Mouse (Mus musculus) MN1 (cell line): ENCODE results near the gene Cdh13.

Experiments used
- DNase-seq: peaks from one replicate; pipeline ENCODE4 v3.0.0-alpha.2; 2016; ENCODE audit warnings: low spot score

Cdh13 gene

DNA sequence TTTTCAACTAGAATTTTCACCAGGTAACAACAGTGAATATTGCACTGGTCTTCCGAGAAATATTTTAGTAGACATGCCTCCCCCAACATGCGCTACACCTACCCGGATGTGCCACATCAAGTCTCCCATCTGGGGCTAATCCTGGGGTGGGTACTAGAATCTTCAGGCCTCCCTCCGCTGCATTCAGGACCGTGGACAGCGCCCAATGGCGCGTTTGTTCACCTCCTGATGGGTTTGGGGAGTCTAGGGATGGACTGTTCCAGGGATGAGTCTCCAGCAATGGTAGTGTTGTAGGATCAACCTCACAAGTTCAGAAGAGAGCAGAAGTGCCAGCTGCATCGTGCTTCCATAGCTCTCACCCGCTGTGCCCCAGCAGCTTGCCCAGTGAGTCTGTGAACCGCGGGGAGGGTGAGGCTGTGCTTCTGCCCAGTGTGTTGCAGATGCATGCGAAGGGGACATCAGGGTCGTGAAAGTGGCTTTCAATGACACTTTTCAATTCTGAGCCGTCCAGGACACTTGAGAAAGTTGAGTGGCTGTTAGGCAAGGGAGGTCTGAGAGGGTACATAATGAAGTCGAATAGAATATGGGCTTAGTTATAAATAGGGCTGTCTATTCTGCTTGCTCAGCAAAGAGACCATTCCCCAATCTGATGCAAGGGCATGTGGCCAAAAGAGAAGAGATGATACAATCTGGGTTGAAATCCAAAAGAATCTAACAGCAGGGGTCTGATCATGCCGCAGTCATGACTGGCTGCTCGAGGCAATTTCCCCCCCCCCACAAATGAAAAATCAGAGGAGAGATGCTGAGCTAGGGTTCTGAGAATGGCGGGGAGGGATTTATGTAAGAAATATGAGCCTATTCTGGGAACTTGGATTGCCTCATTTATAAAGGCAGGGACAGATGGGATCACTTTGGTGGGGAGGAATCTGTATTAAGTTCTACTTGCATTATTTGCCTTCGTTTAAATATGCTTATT is 668.5 kb downstream of the Cdh13 start:
- no peak for DNase-seq

DNA sequence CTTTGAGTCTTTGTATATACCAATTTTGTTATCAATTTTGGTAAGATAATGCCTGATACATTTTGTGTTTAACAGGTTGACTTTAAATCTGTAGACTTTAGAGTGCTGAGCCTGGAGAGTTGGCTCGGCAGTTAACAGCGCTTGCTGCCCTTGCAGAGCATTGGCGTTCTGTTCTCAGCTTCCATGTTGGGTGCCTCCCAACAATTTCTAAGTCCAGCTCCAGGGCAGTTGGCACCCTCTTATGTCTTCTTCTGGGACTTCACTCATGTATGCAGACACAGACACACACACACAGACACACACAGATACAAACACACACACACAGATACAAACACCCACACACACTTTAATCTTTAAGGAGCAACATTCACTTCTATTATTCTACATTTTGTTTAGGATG is 672.6 kb downstream of the Cdh13 start:
- DNase-seq, result no peak

DNA sequence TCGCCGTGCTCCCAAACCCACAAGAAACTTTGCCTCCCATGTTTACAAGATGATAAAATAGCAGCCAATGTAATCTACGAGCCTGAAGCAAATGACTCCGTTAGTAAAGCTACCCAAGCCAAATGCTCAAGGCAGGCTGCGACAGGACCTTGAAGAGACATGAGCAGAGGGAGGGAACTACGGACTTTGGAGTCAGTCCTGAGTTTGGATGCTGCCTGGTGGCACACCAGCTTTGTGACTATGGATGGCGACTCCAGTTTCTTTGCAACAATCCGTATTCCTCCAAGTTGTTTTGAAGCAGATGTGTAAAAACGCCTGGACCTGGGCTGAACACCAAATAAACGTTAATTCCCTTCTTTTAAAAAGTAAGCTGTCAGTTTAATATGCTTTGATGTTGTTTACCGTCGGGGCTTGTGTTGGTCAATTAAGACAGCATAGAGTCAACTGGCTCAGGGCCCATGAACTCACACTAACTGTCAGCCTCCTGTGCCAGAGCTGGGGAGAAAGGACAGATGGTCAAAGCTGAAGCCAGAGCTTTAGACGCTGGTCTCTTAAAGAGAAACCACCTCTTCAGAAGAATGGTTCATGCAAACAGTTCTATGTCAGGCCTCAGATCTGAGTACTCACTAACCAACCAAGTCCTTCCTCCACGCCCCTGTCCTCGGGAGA is 678.5 kb downstream of the Cdh13 start:
- DNase-seq, result no peak

DNA sequence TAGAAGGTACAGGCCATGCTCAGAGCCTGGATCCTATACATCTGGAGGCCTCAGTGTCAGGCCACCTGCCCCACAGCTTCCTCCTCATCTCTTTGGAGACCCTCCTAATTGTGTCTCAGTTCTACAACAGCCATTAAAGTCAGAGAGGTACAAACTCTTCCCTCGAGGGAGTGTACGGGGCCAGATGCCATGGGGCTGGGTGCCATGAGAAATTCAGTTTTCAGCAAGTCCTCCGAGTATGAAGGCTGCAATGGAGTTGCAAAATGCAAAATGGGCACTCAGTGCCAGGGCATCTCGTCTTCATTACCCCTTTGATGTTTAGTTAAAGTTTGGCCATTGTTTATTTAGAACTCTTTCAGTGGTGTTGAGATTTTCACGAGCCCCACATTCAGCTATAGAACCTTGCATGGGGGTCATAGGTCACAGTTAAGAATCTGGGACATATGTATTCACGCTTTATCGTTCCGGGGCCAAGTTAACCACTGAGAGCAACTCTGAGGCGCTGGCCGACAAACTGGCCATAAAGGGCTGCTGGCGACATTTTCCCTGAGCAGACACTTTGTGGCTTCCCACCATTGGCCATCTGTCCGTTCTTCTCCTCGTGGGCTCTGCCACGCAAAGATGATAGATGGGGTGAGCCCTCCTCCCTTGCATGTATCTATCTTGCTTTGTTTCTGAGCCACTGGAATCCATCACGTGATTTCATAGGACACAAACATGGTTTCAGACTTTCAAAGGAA is 681.7 kb downstream of the Cdh13 start:
- DNase-seq, result no peak

DNA sequence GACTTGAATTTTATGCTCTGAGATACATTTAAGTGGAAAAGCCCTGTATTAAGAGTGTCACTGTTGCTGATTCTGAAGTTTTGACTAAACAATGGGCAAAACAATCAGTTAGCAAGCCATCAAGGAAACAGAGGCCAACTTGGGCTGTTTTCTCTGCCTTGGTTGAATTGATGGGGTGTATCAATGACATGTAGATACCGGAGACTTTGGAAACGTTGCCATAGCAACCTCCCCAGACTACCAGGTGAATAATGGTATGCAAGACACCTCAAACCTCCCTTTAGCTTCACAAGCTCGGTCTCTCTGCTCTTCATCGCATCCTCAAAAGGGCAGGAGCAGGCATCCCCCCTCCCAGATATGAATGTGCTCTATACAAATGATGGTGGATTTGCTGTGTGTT is 685.4 kb downstream of the Cdh13 start:
- DNase-seq, result no peak

DNA sequence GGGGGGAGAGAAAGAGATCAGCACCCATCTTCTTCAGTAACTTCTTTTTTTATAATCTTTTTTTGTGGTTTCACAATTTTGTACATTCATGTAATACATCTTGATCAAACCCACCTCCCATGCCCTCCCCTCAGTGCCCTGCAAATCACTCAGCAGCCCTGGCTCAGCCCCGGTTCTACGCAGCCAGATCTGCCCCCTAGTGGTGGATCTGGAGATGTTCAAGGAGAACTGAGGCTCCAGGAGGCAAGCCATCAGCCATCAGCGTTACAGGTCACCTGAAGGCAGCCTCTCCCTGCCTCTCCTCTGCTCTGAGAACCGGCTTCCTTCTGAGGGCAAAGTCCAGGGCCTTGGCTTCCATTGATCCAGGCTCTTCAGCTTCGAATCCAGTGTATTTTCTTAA is 696.3 kb downstream of the Cdh13 start:
- DNase-seq, result no peak

DNA sequence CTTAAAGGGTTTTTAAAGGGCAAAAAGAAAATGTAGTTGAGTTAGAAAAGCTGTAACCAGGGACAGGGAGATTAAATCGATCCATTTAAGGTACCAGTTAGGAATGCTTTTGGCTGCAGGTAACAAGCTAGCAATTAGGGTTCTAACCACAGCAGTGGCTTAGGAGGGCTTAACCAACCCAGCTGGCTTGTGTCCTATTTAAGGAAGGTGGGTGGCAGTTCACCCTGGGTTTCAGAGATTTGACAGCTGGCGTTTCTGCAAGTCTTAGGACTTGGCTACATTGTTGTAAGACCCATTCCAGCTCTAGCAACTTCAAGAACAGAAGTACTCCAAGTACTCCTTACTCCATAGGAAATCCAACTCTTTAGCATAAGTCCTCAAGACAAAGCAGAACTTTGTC is 700.2 kb downstream of the Cdh13 start:
- DNase-seq, result no peak

DNA sequence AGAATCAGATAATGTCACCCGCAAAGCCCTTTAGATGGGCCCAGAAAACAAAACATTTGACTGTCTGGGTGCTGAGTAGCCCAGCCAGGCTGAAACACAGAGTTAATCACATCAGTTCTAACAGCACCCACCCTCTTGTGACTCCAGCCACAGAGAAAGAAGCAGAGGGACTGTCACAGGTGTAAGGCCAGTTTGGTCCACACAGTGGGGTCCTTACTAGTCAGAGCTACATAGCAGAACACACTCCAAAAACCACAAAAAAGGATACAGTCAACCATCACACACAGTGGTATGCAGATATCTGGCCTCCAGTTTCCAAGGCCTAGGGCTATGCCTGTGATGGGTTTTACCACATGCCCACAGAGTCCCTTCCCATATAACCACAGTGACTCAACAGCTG is 703.3 kb downstream of the Cdh13 start:
- no peak for DNase-seq

DNA sequence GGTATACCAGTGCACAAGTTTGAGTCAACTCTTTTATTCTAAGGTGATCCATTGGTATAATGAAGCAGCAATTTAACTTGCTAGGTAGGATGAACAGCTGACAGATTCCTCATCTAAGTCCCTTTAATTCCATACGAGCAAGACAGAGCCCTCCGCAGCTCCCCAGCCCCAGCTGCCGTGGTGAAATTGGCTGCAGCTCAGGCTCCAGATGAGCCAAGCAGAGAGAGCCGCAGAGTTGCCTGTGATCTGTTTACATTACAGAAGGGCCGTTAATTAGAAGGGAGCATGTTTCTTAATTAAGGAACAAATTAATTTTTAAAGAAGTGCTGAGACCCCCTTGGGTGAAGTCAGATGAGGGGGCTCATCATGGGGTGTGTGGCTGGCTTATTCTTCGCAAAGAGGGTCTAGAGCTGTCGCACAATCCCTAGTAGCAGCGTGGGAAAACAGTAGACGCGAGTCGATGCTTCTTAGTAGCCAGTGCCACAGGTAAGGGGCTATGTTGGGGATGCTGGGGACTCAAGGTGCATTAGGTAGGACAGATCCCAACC is 712.2 kb downstream of the Cdh13 start:
- DNase-seq, result no peak

DNA sequence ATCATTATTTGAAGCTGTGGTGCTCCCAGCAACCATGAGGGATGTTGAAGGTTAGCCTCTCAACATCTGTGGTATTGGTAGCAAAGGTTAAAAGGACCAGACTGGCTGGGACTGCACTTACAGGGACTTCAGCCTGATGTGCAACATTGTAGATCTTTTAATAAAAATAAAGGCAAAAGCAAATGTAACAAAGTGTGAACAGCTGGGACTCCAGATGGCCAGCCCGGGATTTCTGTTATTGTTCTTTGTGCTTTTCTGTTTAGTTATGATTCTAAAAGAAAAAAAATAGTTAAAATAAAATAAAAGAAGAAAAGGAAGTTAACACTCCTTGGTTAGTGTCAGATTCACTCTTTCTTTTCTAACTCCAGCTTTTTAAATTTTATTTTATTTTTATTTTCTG is 717.1 kb downstream of the Cdh13 start:
- no peak for DNase-seq

DNA sequence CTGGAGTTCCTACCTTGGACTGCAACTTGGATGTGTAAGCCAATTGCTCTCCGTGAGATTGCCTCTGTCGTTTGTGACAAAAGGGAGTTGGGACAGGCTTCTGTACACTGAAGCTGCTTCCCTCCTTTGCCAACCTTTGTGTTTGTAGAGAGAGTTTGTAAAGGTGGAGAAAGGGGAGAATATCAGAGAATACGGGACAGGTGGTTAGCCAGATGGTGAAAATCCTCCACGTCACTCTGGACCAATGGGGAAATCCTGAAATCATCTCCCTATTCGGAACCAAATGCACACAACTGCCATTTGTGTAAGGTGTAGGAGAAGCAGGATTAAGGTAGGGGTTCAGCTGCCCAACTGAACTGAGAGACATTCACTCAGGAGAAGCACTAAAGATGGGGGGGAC is 721.3 kb downstream of the Cdh13 start:
- no peak for DNase-seq

DNA sequence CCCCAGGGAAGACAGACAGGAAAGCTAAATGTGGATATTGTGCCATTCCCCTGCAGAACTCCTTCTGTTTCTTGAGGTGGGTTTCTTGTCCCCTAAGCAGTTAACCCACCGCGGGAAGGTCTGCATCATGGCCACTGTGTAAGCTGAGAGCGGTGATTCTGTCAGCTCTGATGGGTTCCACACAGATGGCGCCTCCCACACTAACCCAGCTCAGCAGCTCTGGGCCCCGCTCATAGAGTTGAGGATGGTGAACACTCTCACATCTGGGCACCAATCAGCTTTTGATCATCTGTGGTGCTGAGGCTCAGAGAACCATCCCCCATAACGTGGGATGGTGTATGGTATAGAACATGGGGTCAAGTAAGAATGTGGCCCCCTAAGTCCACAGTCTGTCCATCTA is 735.1 kb downstream of the Cdh13 start:
- DNase-seq, result no peak

DNA sequence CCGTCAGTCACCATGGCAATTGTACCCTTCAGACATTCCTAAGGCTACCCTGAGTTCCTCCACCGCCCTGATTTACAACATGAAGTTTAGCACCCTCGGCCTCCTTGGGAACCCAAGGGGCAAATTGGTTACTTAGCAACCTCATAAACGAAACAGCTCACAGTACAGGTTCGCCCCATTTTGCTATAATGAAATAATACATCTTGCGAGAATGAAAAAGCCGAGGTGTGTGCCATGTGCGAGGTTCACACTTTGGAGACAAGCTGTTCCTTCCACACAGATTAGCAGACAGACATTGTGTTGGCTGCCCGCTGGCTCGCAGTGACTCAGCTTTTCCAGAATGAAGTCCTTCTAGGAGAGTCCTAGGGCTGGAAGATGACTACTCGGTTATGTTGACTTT is 737.2 kb downstream of the Cdh13 start:
- no peak for DNase-seq

DNA sequence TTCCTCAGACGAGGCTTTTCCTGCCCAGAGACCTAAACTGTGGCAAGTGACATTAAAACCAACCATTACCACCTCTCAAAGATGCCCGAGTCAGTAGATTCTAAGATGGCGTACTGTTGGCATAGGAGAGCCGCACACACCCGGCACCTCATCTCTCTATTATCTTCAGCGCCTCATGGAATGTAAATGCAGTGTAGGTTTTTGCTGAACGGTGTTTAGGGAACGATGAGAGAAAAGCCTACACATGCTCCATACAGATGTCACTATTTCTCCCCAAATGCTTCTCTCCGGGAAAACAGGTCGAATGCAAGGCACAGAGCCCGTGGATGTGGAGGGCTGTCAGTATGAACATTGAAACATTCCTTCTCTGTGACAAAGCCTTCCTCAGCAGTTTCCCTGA is 737.9 kb downstream of the Cdh13 start:
- DNase-seq, result no peak

DNA sequence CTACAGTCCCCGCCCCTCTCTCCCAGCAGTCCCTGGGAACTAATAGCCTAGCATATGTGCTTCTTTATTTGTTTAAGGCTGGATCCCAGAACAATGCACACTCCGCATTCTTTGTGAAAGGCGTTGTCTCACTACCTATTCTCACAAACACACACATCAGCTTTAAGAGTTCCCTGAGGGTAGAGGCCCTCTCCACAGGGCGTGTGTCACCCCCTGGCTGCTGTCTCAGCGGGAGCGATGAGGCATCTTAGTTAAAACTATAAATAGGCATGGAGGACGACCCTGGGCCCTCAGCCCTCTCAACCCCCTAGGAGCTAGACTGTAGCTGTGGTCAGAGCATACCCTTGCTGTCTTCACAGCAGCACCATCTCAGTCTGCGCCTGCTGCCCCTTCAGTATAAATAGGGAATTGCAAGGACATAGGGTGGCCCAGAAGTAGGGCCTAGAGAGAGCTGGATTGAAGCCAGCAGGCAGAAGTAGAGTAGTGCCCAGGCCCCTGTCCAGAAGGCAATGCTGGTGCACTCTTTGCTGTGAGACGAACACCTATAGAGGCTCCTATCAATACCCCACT is 738.9 kb downstream of the Cdh13 start:
- no peak for DNase-seq

DNA sequence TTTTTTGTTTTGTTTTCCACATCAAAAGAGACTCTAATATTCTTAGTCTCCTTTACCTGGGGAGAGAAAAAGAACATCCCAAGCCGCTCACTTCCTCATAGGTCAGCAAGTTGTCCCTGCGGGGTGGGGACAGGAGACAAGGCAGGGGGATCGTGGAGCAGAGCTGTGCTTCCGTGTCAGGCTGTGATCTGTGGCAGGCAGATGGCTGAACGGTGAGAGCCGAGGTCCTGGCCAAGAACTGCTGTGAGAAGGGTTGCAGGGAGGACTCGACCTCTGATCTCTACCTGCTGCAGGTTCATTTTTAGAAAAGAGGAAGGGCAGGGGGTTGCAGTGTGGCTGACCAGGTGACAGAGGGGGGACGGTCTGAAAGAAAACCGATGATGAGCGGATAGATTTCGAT is 749.9 kb downstream of the Cdh13 start:
- no peak for DNase-seq

DNA sequence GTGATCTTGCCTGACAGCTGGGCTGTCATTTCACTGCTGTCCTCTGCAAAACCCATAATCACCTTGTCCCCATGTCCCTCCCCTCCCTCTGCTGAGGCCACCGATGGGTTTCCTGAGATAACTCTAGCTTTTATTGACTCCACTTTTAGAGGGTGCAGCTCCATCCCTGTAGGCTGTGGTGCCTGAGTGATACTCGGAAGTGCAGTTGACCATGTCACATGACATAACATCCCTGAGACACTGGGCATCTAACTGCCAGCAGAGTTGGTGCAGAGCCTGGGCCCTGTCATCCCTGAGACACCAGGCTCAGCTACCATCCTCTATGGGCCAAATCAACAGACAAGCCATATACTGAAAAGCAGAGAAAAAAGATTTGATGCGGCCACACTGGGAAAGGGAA is 750.5 kb downstream of the Cdh13 start:
- DNase-seq, result no peak

DNA sequence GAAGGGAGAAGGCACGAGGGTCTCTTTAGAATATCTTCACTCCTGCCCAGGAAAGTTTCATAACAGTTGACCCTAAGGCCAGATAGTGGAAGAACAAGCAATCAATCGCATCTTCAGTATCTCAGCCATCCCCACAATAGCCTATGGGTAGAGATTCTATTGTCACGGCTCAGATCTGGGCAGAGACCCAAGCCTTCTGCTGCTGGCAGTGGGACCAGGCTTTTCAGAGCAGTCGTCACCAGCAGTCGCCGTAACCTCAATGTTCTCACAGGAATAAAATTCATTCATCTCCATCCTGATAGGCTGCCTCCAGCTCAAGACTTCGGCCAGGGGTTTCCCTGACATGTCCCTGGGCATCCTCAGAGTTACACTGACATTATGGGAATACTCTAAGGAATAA is 751.6 kb downstream of the Cdh13 start:
- no peak for DNase-seq

DNA sequence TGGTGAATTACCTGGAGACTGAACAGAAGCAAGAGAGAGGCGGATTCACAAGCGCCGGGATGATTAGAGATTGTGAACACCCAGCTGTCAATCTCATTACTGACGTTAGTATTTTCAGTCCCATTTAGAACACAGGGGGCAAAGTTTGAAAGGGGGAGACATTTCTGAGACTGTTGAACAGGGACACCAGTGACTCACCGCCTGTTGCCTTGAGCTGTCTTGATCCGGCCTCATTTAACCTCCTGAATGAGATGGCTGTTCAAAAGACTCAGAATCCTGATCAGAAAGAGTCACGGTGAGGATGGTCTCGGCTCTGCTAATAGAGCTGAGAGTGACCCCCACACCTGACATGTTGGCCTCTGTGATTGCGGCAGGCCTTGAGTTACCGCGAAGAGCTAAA is 754.0 kb downstream of the Cdh13 start:
- DNase-seq, result no peak

DNA sequence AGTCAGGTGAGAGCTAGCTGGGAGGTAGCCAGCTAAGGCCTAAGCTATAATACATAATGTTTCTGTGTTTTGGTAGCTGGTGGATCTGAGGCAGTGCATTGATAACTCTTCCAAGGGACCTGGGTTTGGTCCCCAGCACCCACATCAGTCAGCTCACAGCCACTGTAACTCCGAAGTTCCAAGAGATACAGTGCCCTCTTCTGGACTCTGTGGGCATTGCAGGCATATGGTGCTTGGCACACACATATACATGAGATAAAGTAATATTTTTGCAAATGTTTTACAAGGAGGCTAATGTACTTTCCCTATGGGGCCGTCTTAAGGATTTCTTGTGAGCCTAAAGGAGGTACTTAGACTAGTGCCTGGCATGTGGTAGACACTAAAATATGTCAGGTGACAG is 755.8 kb downstream of the Cdh13 start:
- no peak for DNase-seq

DNA sequence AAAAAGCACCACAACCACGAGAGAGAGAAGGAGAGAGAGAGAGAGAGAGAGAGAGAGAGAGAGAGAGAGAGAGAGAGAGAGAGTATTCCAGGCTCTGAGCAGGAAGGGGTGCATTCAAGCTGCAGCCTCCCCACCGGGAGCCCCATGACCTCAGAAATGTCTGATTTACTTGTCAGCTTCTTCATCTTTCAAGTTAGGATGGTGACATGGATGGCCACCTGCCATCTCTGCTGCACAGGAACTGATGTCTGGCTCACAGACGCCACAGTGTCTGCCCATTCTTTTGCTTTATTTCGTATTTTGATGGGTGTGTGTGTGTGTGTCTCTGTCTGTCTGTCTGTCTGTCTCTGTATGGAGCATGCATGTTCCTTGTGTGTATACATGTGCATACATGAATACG is 774.3 kb downstream of the Cdh13 start:
- no peak for DNase-seq

DNA sequence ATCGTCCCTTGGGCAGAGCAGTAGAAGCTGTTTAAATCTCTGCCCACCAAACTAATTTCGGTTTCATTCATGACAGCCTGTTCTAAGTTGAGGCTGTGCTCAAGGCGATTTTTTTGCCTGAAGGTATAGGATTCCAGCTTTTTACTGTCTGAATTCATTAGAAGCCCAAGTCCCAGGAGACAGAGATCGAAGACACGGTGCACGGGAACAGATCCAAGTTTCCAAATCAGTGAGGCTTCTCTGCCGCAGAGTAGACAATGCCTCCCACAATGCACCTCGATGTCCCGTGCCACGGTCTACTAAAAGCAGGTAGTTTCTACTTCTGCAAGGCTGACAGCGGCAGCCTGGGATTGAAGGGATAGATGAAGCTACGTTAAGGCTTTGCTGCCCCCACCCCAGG is 778.1 kb downstream of the Cdh13 start:
- no peak for DNase-seq
